Mouse (Mus musculus) c-Kit-positive CD71-positive TER-119-negative erythroid progenitor cells, embryonic 14.5 days (primary cell): Measurements from ENCODE around the gene Gm20425.

Source experiments
- DNase-seq: peaks from one replicate; pipeline ENCODE4 v3.0.0-alpha.2; 2013; ENCODE audit warnings: low read depth

The Gm20425 gene

DNA sequence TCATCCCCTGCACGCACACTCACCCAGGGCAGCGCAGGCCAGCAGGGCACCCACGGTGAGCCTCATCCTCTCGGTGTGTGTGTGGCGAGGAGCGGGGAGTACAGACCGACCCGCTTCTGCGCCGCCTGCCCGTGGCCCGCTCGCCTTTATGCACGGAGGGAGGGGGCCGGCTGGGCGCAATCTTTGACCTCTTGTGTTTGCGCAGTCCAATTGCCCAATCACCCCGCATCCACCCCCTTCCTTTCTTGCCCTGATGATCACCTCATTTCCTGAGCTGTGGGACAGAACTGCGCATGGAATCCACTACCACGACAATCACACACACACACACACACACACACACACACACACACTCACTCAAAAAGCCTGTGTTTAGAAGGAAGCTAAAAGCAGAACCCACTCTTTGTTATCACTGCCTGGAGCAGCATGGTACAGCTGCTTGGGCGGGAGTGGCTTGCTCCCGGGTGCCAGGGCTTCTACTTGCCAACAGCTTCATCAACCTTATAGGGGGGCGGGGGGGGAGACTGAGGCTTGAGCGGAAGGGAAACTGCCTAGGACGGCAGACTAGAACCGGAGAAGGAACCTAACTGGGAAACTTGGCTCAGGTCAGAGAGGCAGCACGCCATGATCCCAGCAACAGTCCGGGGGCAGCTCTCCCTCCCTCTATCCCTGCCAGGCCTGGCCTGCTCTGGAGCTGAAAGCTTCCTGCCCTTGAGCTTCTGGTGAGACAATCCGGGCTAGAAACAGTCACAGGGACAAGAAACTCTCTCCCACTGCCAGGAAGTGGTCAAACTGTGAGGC, at the start of gene Gm20425, which contains the start of gene Trf:
Gm20425 (minus strand) TSS at position 157 of the 801 bp plus-strand sequence.
Trf (minus strand) TSS at position 294 of the 801 bp plus-strand sequence.
- no peak for DNase-seq

- no peak for DNase-seq
Measured at GRCm38 (mm10) chr9:103276876-103277275, 46.8 kb upstream of the Gm20425 start.

GRCm38 (mm10) chr9:103275676-103276075, 45.6 kb upstream of the Gm20425 start:
- DNase-seq, result no peak

- DNase-seq, result no peak
Measured at GRCm38 (mm10) chr9:103274819-103275218, 44.7 kb upstream of the Gm20425 start.

GRCm38 (mm10) chr9:103271104-103271503, 41.0 kb upstream of the Gm20425 start:
- DNase-seq, result no peak

GRCm38 (mm10) chr9:103265778-103266177, 35.7 kb upstream of the Gm20425 start:
- DNase-seq, result no peak

GRCm38 (mm10) chr9:103252906-103253305, 22.8 kb upstream of the Gm20425 start:
- DNase-seq, result no peak

- no peak for DNase-seq
Measured at GRCm38 (mm10) chr9:103248618-103249017, 18.5 kb upstream of the Gm20425 start.

DNA sequence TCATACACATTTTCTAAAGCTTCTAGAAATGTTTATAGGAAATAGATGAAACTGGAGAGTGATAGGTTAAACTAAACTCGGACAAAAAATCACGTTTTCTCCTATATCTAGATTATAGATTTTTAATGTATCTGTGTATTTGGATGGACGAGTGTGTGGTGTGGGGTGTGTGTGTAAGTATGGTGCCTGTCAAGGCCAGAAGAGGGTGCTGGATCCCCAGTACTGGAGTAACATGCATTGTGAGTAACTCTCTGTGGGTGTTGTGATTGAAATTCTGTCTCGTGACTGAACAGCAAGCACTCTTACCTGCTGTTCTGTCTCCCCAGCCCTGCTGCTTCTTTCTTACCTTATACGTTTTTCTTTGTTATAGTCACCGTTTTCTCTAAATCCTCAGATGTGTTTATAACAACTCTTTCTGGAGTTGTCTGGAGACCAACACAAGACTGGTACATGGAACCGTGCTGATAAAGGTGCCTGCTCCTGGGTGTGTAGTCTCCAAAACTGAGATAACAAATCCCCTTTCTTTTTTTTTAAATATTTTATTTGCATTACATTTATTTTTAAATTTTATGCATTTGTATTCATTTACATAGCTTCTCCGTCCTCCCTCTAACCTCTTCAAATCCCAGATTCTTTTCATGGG, 16.5 kb upstream of the Gm20425 start:
- peak; percentile 40 for DNase-seq

DNA sequence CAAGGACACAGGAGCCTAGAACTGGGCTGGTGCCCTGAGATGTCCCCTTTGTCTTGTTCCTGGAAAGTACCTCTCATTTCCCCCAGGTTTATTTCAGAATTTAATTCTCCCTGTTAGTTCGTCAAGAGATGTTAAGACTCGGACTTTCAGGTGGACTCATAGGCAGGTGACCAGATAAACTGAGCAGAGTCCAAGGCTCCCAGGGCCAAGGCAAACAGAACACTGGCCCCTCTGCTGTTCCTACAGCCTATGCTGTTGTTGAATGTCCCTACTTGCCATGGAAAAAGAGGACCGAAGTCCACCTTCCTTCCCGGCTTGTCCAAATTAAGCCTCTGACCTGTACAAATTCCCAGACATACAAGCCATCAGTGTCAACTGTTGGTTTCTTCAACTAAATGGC, 13.5 kb upstream of the Gm20425 start:
- no peak for DNase-seq

DNA sequence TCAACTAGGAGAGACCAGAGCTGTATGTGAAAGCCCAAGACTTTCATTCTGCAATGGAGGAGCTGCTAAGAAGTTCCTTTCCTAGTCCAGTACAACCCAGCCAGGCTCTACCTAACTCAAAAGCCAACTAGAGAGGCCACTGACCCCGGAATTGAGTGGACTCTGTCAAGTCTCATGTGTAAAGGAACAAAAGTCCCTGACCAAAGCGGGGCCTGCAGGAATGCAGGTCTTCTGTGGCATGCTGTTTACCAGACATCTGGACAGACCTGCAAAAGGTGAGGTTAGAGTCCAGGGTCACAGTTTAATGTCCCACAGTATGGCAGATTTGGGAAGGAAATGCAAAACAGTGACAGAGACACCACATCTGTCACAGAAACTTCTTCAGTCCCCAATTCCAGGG, 11.1 kb upstream of the Gm20425 start:
- no peak for DNase-seq

DNA sequence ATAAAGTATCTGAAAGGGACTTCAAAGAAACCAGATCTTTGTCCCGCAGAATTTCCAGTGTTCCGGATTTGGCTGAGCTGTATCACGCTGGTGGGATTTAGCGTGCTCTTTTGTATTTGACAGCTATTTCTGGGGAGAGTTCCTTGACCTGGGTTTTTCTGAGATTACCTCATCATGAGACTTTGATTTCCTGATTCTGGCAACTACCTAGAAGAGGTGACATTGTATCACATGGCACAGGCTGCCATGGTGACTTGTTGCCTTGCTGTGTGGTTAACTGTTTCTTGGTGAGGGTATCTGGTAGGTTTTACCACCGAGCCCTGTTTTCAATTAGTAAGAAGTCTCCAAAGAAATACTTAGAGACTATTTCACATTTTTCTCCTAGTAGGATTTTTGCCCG, 9.4 kb upstream of the Gm20425 start:
- DNase-seq, result no peak

- DNase-seq, result no peak
Measured at GRCm38 (mm10) chr9:103234565-103235165, 4.6 kb upstream of the Gm20425 start.

DNA sequence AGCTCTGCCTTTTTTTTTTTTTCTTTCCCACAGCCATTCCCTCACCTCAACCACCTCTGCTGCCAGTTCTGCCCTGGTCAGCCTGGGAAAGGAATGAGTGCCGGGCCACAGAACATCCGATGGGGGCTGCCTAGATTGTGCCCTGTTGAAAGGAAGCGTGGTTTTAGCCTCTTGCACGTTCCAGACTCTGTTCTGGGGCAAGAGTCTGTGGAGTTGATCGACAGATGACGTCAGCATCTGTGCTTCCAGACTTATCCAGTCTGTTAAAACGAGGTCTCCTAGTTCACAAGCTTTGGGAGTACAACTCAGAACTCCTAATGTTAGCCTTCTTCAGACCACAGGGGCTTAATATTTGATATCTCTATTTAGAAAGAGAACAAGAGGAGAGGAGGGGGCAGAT, 4.0 kb upstream of the Gm20425 start:
- DNase-seq, result no peak

GRCm38 (mm10) chr9:103233006-103233395, 2.9 kb upstream of the Gm20425 start:
- DNase-seq, result no peak

- DNase-seq, result no peak
Measured at GRCm38 (mm10) chr9:103232232-103233005, 2.3 kb upstream of the Gm20425 start.

GRCm38 (mm10) chr9:103229037-103229867, 855 bp downstream of the Gm20425 start:
- no peak for DNase-seq

GRCm38 (mm10) chr9:103228370-103229003, 1.6 kb downstream of the Gm20425 start:
- no peak for DNase-seq

DNA sequence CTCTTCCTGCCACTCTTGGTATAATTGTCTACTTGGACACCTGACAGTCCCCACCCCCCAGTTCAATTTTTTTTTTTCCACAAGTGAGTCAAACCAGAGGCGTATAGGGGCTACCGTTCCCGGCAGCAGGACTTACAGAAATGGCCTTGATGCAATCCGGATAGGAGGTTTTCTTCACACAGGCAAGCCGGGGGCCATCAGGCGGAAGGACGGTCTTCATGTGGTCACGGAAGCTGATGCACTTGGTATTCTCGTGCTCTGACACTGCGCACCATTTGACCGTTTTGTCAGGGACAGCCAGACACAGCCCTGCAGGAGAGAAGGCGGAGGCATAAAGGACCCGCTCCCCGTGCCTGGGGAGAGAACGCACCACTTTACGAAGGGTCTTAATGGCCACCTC, 2.3 kb downstream of the Gm20425 start:
- no peak for DNase-seq

GRCm38 (mm10) chr9:103226806-103227205, 3.3 kb downstream of the Gm20425 start:
- DNase-seq, result no peak

- DNase-seq, result peak; percentile 24
Measured at GRCm38 (mm10) chr9:103225464-103225863, 4.6 kb downstream of the Gm20425 start.
